ENCODE assay signal across 25 mouse cellular contexts in the genomic region with DNA sequence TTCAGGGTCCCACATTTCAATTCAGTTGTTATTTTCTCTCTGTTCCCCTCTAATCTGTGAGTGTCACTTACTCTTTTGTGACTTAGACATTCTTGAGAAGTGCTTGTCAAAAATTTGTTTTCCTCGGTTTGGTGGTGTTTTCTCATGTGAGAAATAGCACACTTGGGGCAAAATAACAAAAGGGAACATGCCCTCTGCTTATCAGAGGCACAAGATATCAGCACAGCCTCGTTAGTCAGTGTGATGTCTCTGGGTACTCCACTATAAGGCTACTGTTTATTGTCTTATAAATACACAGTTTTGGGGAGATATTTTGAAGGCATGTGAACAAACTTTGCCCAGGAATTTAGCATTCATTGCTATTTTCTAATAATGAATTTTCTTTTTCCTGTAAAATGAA.
"Had no signal": no experiment of that assay in that cellular context is flagged by ENCODE, and none has a peak within 500 bp of the region (broad histone marks: within the 10 kb centered on the region; RNA-seq: fewer than 3 reads in every experiment).

No protein-coding gene starts in this region.

- H3K9ac ChIP-seq: embryonic facial prominence, embryonic 12.5 days; embryonic facial prominence, embryonic 13.5 days; embryonic facial prominence, embryonic 15.5 days; forebrain, embryonic 13.5 days; forebrain, embryonic 15.5 days; forebrain, postnatal 0 days had no signal

- H3K9me3 ChIP-seq: embryonic facial prominence, embryonic 12.5 days; embryonic facial prominence, embryonic 13.5 days; embryonic facial prominence, embryonic 15.5 days; forebrain, embryonic 10.5 days; forebrain, embryonic 13.5 days; forebrain, embryonic 15.5 days had no signal

- ATAC-seq: forebrain, embryonic 13.5 days; forebrain, embryonic 14.5 days; forebrain, embryonic 15.5 days; forebrain, embryonic 16.5 days; forebrain, postnatal 0 days had no signal

- H3K27me3 ChIP-seq: embryonic facial prominence, embryonic 12.5 days; embryonic facial prominence, embryonic 13.5 days; embryonic facial prominence, embryonic 15.5 days; forebrain, embryonic 13.5 days; forebrain, embryonic 15.5 days had no signal

- H3K27ac ChIP-seq: embryonic facial prominence, embryonic 10.5 days; embryonic facial prominence, embryonic 12.5 days; embryonic facial prominence, embryonic 13.5 days; embryonic facial prominence, embryonic 15.5 days; forebrain, embryonic 10.5 days; forebrain, embryonic 13.5 days; forebrain, embryonic 15.5 days had no signal

- DNase-seq: cerebellum, adult 2 months; cerebellum, adult 8-10 months; cerebellum, adult 9-10 months; cerebellum, adult 9-11 months; cerebellum, postnatal 10 days; cerebellum, postnatal 14 days; cerebellum, postnatal 25 days; cerebellum, postnatal 36 days; embryo, embryonic 11 days; forebrain, postnatal 0 days; gastrocnemius, postnatal 10 days; gastrocnemius, postnatal 25 days; gastrocnemius, postnatal 36 days; heart, adult 11 months; heart, adult 2 months had no signal

- H3K4me3 ChIP-seq: embryonic facial prominence, embryonic 10.5 days; embryonic facial prominence, embryonic 12.5 days; embryonic facial prominence, embryonic 13.5 days; embryonic facial prominence, embryonic 15.5 days; erythroblast, embryonic 14.5 days; forebrain, embryonic 10.5 days; forebrain, embryonic 13.5 days; forebrain, embryonic 15.5 days; heart, adult 2 months had no signal

- H3K4me1 ChIP-seq: embryonic facial prominence, embryonic 10.5 days; embryonic facial prominence, embryonic 12.5 days; embryonic facial prominence, embryonic 13.5 days; forebrain, embryonic 10.5 days; forebrain, embryonic 13.5 days; forebrain, embryonic 15.5 days had no signal

- H3K4me2 ChIP-seq: embryonic facial prominence, embryonic 12.5 days; embryonic facial prominence, embryonic 13.5 days; embryonic facial prominence, embryonic 15.5 days; forebrain, embryonic 13.5 days; forebrain, embryonic 15.5 days had no signal
